Mouse (Mus musculus): ENCODE data around the gene Omt2a. TPM values are rescaled to one million over a fixed set of nuclear protein-coding genes. Genes with fewer than 3 reads are reported as not detected.
A peak's percentile ranks its signal among the peaks of the same experiment; 100 is the strongest.

Omt2a gene
- not detected in 2 replicates for polyA plus RNA-seq (2012; rRNA removed)

DNA sequence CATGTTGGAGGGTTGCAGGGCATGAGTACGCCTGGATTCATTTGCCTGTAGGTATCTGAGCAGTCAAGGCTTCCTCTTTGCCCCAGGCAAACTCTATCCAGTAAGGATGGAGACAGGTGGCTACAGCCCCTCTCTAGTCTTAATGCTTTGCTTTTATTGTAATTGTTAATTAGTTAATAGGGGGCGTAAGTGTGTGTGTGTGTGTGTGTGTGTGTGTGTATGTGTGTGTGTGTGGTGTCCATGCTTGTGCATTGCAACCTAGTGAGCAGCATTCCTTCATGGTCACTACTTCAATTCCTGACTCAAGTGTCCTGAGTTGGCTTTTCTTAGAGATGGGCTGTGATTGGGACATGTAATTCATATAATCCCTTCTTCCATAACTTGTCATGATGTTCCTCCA is at the start of gene Omt2a:
TSS of gene Omt2a (minus strand) at position 101 of the 400 bp plus-strand sequence.
- no peaks in the 10 kb centered on the region for H3K27me3 ChIP-seq (ENCODE audit: control insufficient read depth, insufficient read depth, low read length)
- H3K36me3 ChIP-seq (ENCODE audit: control insufficient read depth, insufficient read depth, low read length): no peaks in the 10 kb centered on the region
- TF ChIP-seq CTCF (IDR thresholded peaks at IDR 0.05; ENCODE audit: extremely low read depth, insufficient read depth, insufficient read length, insufficient replicate concordance) (no peak), POLR2A (IDR thresholded peaks at IDR 0.05; ENCODE audit: low read depth, low read length) (no peak)
- WGBS: 84% methylated on average over 2 of the region's 2 CpGs
- H3K27ac ChIP-seq (ENCODE audit: insufficient read depth, low read length): no peak within 1 kb of the TSS
- H3K4me1 ChIP-seq (ENCODE audit: control insufficient read depth, insufficient read depth, insufficient read length): no peaks in the 10 kb centered on the region
- no peak within 1 kb of the TSS for H3K4me3 ChIP-seq (ENCODE audit: extremely low read depth, insufficient read depth, insufficient read length)
- DNase-seq (ENCODE audit: low read depth in 1 of 2, low spot score in 2 of 2): no peak

DNA sequence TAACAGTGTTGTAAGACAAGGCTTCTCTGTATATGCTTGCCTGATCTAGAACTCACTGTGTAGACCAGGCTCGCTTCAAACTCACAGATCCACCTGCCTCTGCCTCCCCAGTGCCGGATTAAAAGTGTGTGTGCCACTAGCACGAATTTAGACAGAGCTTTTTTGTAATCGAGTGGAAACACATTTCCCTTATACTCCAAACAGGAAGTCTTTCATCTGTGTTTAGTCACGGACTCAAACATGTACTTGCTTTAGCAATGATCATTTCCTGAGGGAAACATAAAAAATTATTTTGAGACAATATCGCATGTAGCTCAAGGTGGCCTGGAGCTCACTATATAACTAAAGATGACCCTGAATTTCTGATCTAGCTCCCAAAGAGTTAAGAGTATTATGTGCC is 48.8 kb upstream of the Omt2a start:
- Histone ChIP-seq H3K27me3 (ENCODE audit: control insufficient read depth, insufficient read depth, low read length) (no peaks in the 10 kb centered on the region), H3K4me3 (ENCODE audit: extremely low read depth, insufficient read depth, insufficient read length) (no peak overlapping the region), H3K4me1 (ENCODE audit: control insufficient read depth, insufficient read depth, insufficient read length) (no peaks in the 10 kb centered on the region), H3K36me3 (ENCODE audit: control insufficient read depth, insufficient read depth, low read length) (no peaks in the 10 kb centered on the region), H3K27ac (ENCODE audit: insufficient read depth, low read length) (no peak overlapping the region)
- 11% methylated on average over 6 of the region's 6 CpGs for WGBS
- DNase-seq (ENCODE audit: low read depth in 1 of 2, low spot score in 2 of 2): no peak
- TF ChIP-seq CTCF (IDR thresholded peaks at IDR 0.05; ENCODE audit: extremely low read depth, insufficient read depth, insufficient read length, insufficient replicate concordance) (no peak), POLR2A (IDR thresholded peaks at IDR 0.05; ENCODE audit: low read depth, low read length) (no peak)

DNA sequence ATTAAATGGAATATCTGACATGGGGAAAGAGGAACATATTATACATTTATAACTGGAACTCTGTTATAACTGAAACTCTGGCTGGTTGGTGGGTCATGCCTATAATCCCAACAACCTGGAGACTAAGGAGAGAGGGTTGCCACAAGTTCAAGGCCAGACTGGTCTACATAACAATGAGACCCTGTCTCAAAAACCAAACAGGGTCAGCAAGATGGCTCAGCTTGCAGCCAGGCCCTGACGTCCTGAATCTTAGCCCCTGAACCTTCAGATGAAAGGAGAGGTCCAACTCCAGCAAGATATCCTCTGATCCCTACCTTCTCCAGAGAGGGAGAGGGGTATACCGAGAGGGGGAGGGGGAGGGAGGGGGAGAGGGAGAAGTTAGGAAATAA is 45.9 kb upstream of the Omt2a start:
- 67% methylated on average over 2 of the region's 2 CpGs for WGBS

GRCm38 (mm10) chr9:78359750-78360483 is 45.3 kb upstream of the Omt2a start:
- Histone ChIP-seq H3K4me3 (ENCODE audit: extremely low read depth, insufficient read depth, insufficient read length) (no peak overlapping the region), H3K27me3 (ENCODE audit: control insufficient read depth, insufficient read depth, low read length) (no peaks in the 10 kb centered on the region), H3K4me1 (ENCODE audit: control insufficient read depth, insufficient read depth, insufficient read length) (no peaks in the 10 kb centered on the region), H3K36me3 (ENCODE audit: control insufficient read depth, insufficient read depth, low read length) (no peaks in the 10 kb centered on the region), H3K27ac (ENCODE audit: insufficient read depth, low read length) (no peak overlapping the region)
- DNase-seq (ENCODE audit: low read depth in 1 of 2, low spot score in 2 of 2): no peak
- TF ChIP-seq POLR2A (IDR thresholded peaks at IDR 0.05; ENCODE audit: low read depth, low read length): no peak
- no peak for TF ChIP-seq CTCF (IDR thresholded peaks at IDR 0.05; ENCODE audit: extremely low read depth, insufficient read depth, insufficient read length, insufficient replicate concordance)
- WGBS: 84% methylated on average over 6 of the region's 6 CpGs

More for the DNA sequence above, 45.9 kb upstream of the Omt2a start:
- DNase-seq (ENCODE audit: low read depth in 1 of 2, low spot score in 2 of 2): no peak
- Histone ChIP-seq H3K4me3 (ENCODE audit: extremely low read depth, insufficient read depth, insufficient read length) (no peak overlapping the region), H3K27ac (ENCODE audit: insufficient read depth, low read length) (no peak overlapping the region), H3K36me3 (ENCODE audit: control insufficient read depth, insufficient read depth, low read length) (no peaks in the 10 kb centered on the region), H3K27me3 (ENCODE audit: control insufficient read depth, insufficient read depth, low read length) (no peaks in the 10 kb centered on the region), H3K4me1 (ENCODE audit: control insufficient read depth, insufficient read depth, insufficient read length) (no peaks in the 10 kb centered on the region)
- no peak for TF ChIP-seq CTCF (IDR thresholded peaks at IDR 0.05; ENCODE audit: extremely low read depth, insufficient read depth, insufficient read length, insufficient replicate concordance)
- no peak for TF ChIP-seq POLR2A (IDR thresholded peaks at IDR 0.05; ENCODE audit: low read depth, low read length)

DNA sequence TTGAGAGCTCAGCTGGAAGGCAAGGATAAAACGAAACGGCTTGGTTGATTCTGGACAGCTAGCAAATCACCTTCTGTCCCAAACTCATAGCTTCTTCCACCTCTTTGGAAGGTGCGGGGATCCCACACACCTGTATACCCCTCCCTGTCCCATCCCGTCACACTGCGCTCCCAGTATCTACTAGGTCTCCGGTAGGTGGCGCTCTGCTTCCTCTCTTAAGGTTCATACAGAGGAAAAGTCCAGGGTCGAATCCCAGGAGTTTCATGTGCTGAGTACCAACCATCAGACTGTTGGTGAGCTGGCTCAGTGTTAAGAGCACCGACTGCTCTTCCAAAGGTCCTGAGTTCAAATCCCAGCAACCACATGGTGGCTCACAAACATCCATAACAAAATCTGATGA is 43.5 kb upstream of the Omt2a start:
- H3K4me3 ChIP-seq (ENCODE audit: extremely low read depth, insufficient read depth, insufficient read length): no peak overlapping the region
- no peaks in the 10 kb centered on the region for H3K27me3 ChIP-seq (ENCODE audit: control insufficient read depth, insufficient read depth, low read length)
- H3K36me3 ChIP-seq (ENCODE audit: control insufficient read depth, insufficient read depth, low read length): no peaks in the 10 kb centered on the region
- peak; percentile 71; the same call in 1 of the 2 replicates for TF ChIP-seq CTCF (IDR thresholded peaks at IDR 0.05; ENCODE audit: extremely low read depth, insufficient read depth, insufficient read length, insufficient replicate concordance)
- TF ChIP-seq POLR2A (IDR thresholded peaks at IDR 0.05; ENCODE audit: low read depth, low read length): no peak
- WGBS: 18% methylated on average over 9 of the region's 9 CpGs
- DNase-seq (ENCODE audit: low read depth in 1 of 2, low spot score in 2 of 2): peak; percentile 22 to 53
- no peaks in the 10 kb centered on the region for H3K4me1 ChIP-seq (ENCODE audit: control insufficient read depth, insufficient read depth, insufficient read length)
- H3K27ac ChIP-seq (ENCODE audit: insufficient read depth, low read length): no peak overlapping the region

GRCm38 (mm10) chr9:78355611-78356010 is 41.0 kb upstream of the Omt2a start, which contains the start of gene Gsta2:
TSS of gene Gsta2 (minus strand) at chr9:78355788.
- no peak for DNase-seq (ENCODE audit: low read depth in 1 of 2, low spot score in 2 of 2)
- 89% methylated on average over 8 of the region's 8 CpGs for WGBS
- no peaks in the 10 kb centered on the region for H3K36me3 ChIP-seq (ENCODE audit: control insufficient read depth, insufficient read depth, low read length)
- TF ChIP-seq POLR2A (IDR thresholded peaks at IDR 0.05; ENCODE audit: low read depth, low read length) (no peak), CTCF (IDR thresholded peaks at IDR 0.05; ENCODE audit: extremely low read depth, insufficient read depth, insufficient read length, insufficient replicate concordance) (no peak)
- H3K4me3 ChIP-seq (ENCODE audit: extremely low read depth, insufficient read depth, insufficient read length): no peak within 1 kb of the TSS
- no peak within 1 kb of the TSS for H3K27ac ChIP-seq (ENCODE audit: insufficient read depth, low read length)
- no peaks in the 10 kb centered on the region for H3K27me3 ChIP-seq (ENCODE audit: control insufficient read depth, insufficient read depth, low read length)
- H3K4me1 ChIP-seq (ENCODE audit: control insufficient read depth, insufficient read depth, insufficient read length): no peaks in the 10 kb centered on the region

Data from spleen, adult 2 months (tissue).